Mouse (Mus musculus) heart, embryonic 10.5 days (tissue): ENCODE measurements around the gene Olfr1425. TPM values are rescaled to one million over a fixed set of nuclear protein-coding genes. Genes with fewer than 3 reads are reported as not detected.

ENCODE experiments used
- DNase-seq: peaks from one replicate; pipeline ENCODE4 v3.0.0-alpha.2; 2017; ENCODE audit warnings: low spot score
- H3K27ac ChIP-seq: fragments of 300-500 bp; sonication (generic); 2 replicates; pipeline ENCODE4 v1.5.1; 2016; ENCODE audit warnings: mild to moderate bottlenecking
- H3K27me3 ChIP-seq: fragments of 300-500 bp; sonication (generic); 2 replicates; pipeline ENCODE4 v1.6.1; 2016; ENCODE audit warnings: mild to moderate bottlenecking; ENCODE audit not compliant: poor library complexity, insufficient read depth, severe bottlenecking
- H3K36me3 ChIP-seq: fragments of 300-500 bp; sonication (generic); 2 replicates; pipeline ENCODE4 v1.6.1; 2016; ENCODE audit warnings: mild to moderate bottlenecking, moderate library complexity
- H3K4me1 ChIP-seq: fragments of 300-500 bp; sonication (generic); 2 replicates; pipeline ENCODE4 v1.6.1; 2016; ENCODE audit warnings: mild to moderate bottlenecking
- H3K4me3 ChIP-seq: fragments of 300-500 bp; sonication (generic); 2 replicates; pipeline ENCODE4 v1.5.1; 2016; ENCODE audit warnings: mild to moderate bottlenecking, moderate library complexity
- H3K9me3 ChIP-seq: fragments of 300-500 bp; sonication (generic); 2 replicates; pipeline ENCODE4 v1.6.1; 2016; ENCODE audit warnings: mild to moderate bottlenecking, moderate library complexity
- WGBS: fragments of 180-500 bp; shearing (Covaris S2); methylation state at CpG from one replicate; pipeline ENCODE4 v1.1.7; 2016; 5-methylcytosine and 5-hydroxymethylcytosine counted together
- polyA plus RNA-seq: library from polyadenylated mRNA; unstranded; fragments of >200 nt; fragmentation: Nextera tagmentation; extraction: Ambion mirVana; gene quantifications from 2 replicates; pipeline ENCODE4 v1.2.1, GENCODE M21; 2016

Gene Olfr1425
- polyA plus RNA-seq, 1 experiment from 2014 or later: not detected

DNA sequence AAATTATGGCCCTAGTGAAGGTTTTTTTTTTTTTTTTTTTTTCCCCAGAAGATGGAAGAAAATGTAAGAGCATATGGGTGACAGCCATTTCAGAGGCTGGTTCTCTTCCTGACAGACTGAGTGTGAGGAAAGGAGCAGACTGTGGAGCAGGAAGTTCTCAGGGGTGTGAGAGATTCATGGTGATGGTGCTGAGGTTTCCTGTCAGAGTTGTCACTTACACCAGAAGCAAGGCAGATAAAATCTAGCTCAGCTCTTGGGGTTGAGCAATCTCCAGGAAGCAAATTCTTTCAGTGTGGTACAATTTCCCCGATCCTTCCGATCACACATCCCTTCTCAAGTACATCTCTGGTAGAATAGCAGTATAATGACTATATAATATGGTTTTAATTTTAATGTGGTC lies 50.9 kb downstream of the Olfr1425 start:
- no peak overlapping the region for H3K4me3 ChIP-seq
- no peaks in the 10 kb centered on the region for H3K4me1 ChIP-seq
- no peak overlapping the region for H3K27ac ChIP-seq
- no peaks in the 10 kb centered on the region for H3K9me3 ChIP-seq
- H3K36me3 ChIP-seq: no peaks in the 10 kb centered on the region
- H3K27me3 ChIP-seq: no peaks in the 10 kb centered on the region
- 48% methylated on average over 2 of the region's 2 CpGs for WGBS
- DNase-seq: no peak

DNA sequence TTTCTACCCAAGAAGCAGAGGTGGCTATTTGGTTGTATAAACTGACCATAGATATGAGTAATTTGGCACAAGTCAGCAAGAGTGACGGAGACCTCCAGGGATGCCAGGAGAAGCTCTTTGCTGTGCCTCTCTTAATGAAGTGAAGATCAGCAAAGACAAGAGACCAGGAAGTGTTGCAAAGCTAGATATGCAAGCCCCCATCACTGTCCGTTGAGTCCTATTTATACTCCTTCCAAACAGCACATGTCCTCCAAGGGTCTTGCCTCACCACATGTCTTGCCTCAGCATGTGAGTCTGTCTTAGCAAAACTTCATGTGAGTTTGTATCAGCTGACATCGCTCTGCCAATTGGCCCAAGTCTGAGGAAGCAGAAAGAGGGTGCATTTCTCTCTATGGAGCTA lies 52.2 kb downstream of the Olfr1425 start:
- Histone ChIP-seq H3K9me3 (no peaks in the 10 kb centered on the region), H3K27ac (no peak overlapping the region), H3K4me1 (no peaks in the 10 kb centered on the region), H3K4me3 (no peak overlapping the region), H3K27me3 (no peaks in the 10 kb centered on the region), H3K36me3 (no peaks in the 10 kb centered on the region)
- DNase-seq: no peak
- WGBS: 72% methylated on average over 3 of the region's 3 CpGs

GRCm38 (mm10) chr19:12024149-12024548 lies 53.4 kb downstream of the Olfr1425 start:
- no peak overlapping the region for H3K4me3 ChIP-seq
- no peak for DNase-seq
- no peaks in the 10 kb centered on the region for H3K36me3 ChIP-seq
- no peaks in the 10 kb centered on the region for H3K9me3 ChIP-seq
- H3K27ac ChIP-seq: no peak overlapping the region
- H3K27me3 ChIP-seq: no peaks in the 10 kb centered on the region
- H3K4me1 ChIP-seq: no peaks in the 10 kb centered on the region
- WGBS: 80% methylated on average over 4 of the region's 4 CpGs

Other genes with a start within 250 kb of the Olfr1425 start
- gene Olfr1417, start 238.5 kb downstream of the Olfr1425 start, polyA plus RNA-seq: not detected in 2 replicates
- not detected in 2 replicates for gene Olfr1418, start 216.7 kb downstream of the Olfr1425 start, polyA plus RNA-seq
- not detected in 2 replicates for gene Olfr1419, start 202.6 kb downstream of the Olfr1425 start, polyA plus RNA-seq
- gene Olfr1420, start 191.2 kb downstream of the Olfr1425 start, polyA plus RNA-seq: 0.06 and 0.11 TPM in 2 replicates
- 19.8 and 20.6 TPM in 2 replicates for gene Patl1, start 165.3 kb downstream of the Olfr1425 start, polyA plus RNA-seq
- gene Osbp, start 111.8 kb downstream of the Olfr1425 start, polyA plus RNA-seq: 4.7 and 5.8 TPM in 2 replicates
- gene Olfr1423, start 36.4 kb downstream of the Olfr1425 start, polyA plus RNA-seq: 0.05 TPM in 1 of 2 replicates, not detected in the other
- gene Olfr1424, start 15.0 kb downstream of the Olfr1425 start, polyA plus RNA-seq: not detected in 2 replicates
- gene Olfr1426, start 14.3 kb upstream of the Olfr1425 start, polyA plus RNA-seq: not detected in 2 replicates
- gene Olfr1427, start 25.6 kb upstream of the Olfr1425 start, polyA plus RNA-seq: not detected in 2 replicates
- not detected in 2 replicates for gene Olfr1428, start 38.2 kb upstream of the Olfr1425 start, polyA plus RNA-seq
- gene Olfr76, start 45.5 kb upstream of the Olfr1425 start, polyA plus RNA-seq: not detected in 2 replicates
- not detected in 2 replicates for gene Olfr1555-ps1, start 92.4 kb upstream of the Olfr1425 start, polyA plus RNA-seq
- not detected in 2 replicates for gene Olfr1431, start 122.9 kb upstream of the Olfr1425 start, polyA plus RNA-seq
- gene Olfr1432, start 154.9 kb upstream of the Olfr1425 start, polyA plus RNA-seq: not detected in 2 replicates
- not detected in 2 replicates for gene Olfr262, start 163.9 kb upstream of the Olfr1425 start, polyA plus RNA-seq
- gene Olfr235, start 183.3 kb upstream of the Olfr1425 start, polyA plus RNA-seq: not detected in 2 replicates
- not detected in 2 replicates for gene Olfr1434, start 202.1 kb upstream of the Olfr1425 start, polyA plus RNA-seq
- not detected in 2 replicates for gene Olfr1436, start 221.4 kb upstream of the Olfr1425 start, polyA plus RNA-seq
- gene Olfr1437, start 247.4 kb upstream of the Olfr1425 start, polyA plus RNA-seq: not detected in 2 replicates